Mouse (Mus musculus) MEL (cell line): ENCODE measurements at regions not wholly inside any gene's neighbourhood (a gene's known extent, or its start where the extent isn't known, plus 50 kb on each side); places are given as distances from the start of the nearest gene placed in this dataset.

Experiments used
- DNase-seq: peaks from one replicate; pipeline ENCODE4 v3.0.0; 2011; ENCODE audit warnings: low read depth, low spot score
- H3K27ac ChIP-seq: 2 replicates; pipeline ENCODE4 v1.5.1; 2012; ENCODE audit warnings: low read depth, mild to moderate bottlenecking, control low read depth, low read length, moderate library complexity; ENCODE audit not compliant: control insufficient read depth
- H3K27me3 ChIP-seq, 2 experiments: fragments of 150-350 bp in 1 of 2; sonication (generic) in 1 of 2; 2 replicates each; pipeline ENCODE4 v1.6.1; 2012; ENCODE audit warnings: low read length in 2 of 2, mild to moderate bottlenecking in 2 of 2, improper control_type of control experiment in 1 of 2, moderate library complexity in 1 of 2; ENCODE audit not compliant: insufficient read depth in 2 of 2, control insufficient read depth in 1 of 2
- H3K36me3 ChIP-seq, 2 experiments: 2 replicates each; pipeline ENCODE4 v1.6.1; 2012 to 2014; ENCODE audit warnings: low read length in 2 of 2, improper control_type of control experiment in 1 of 2, inconsistent platforms in 1 of 2, mild to moderate bottlenecking in 1 of 2; ENCODE audit not compliant: insufficient read depth in 2 of 2, control insufficient read depth in 1 of 2
- H3K4me1 ChIP-seq, 2 experiments: fragments of 150-350 bp in 1 of 2; sonication (generic) in 1 of 2; 2 replicates each; pipeline ENCODE4 v1.6.1; 2012; ENCODE audit warnings: low read length in 2 of 2, improper control_type of control experiment in 1 of 2, mild to moderate bottlenecking in 1 of 2; ENCODE audit not compliant: insufficient read depth in 2 of 2, control insufficient read depth in 1 of 2
- H3K4me3 ChIP-seq, 2 experiments: fragments of 150-350 bp in 1 of 2; sonication (generic) in 1 of 2; 2 replicates each; pipeline ENCODE4 v1.5.1; 2012; ENCODE audit warnings: low read depth in 2 of 2, low read length in 2 of 2, mild to moderate bottlenecking in 2 of 2, moderate library complexity in 2 of 2, control low read depth in 1 of 2, improper control_type of control experiment in 1 of 2; ENCODE audit not compliant: control insufficient read depth in 1 of 2, insufficient read depth in 1 of 2
- H3K79me2 ChIP-seq: 2 replicates; pipeline ENCODE4 v1.6.1; 2012; ENCODE audit warnings: mild to moderate bottlenecking, low read length, moderate library complexity; ENCODE audit not compliant: control insufficient read depth, poor library complexity, insufficient read depth
- H3K9ac ChIP-seq: 2 replicates; pipeline ENCODE4 v1.6.1; 2012; ENCODE audit warnings: low read depth, mild to moderate bottlenecking, control low read depth, low read length, moderate library complexity; ENCODE audit not compliant: control insufficient read depth, poor library complexity, severe bottlenecking
- H3K9me3 ChIP-seq: fragments of 150-350 bp; sonication (generic); replicated peaks from 2 replicates; pipeline ENCODE4 v1.6.1; 2012; ENCODE audit warnings: mild to moderate bottlenecking, low read length, improper control_type of control experiment, moderate library complexity; ENCODE audit not compliant: insufficient read depth
- BHLHE40 ChIP-seq: IDR thresholded peaks from 2 replicates; pipeline ENCODE4 v1.6.1; 2012; ENCODE audit warnings: low read depth, mild to moderate bottlenecking, inconsistent platforms, low read length, improper control_type of control experiment, borderline replicate concordance
- CHD1 ChIP-seq: IDR thresholded peaks from 2 replicates; pipeline ENCODE4 v1.6.1; 2012; ENCODE audit warnings: low read depth, mild to moderate bottlenecking, inconsistent platforms, low read length, improper control_type of control experiment
- CHD2 ChIP-seq: IDR thresholded peaks from 2 replicates; pipeline ENCODE4 v1.6.1; 2011; ENCODE audit warnings: low read length, improper control_type of control experiment
- EP300 ChIP-seq, 2 experiments: IDR thresholded peaks; 2 replicates each; pipeline ENCODE4 v1.6.1; 2011; ENCODE audit warnings: improper control_type of control experiment in 2 of 2, low read length in 2 of 2, low read depth in 1 of 2, mild to moderate bottlenecking in 1 of 2
- ETS1 ChIP-seq: IDR thresholded peaks from 2 replicates; pipeline ENCODE4 v1.6.1; 2012; ENCODE audit warnings: low read depth, mild to moderate bottlenecking, inconsistent platforms, low read length, improper control_type of control experiment, moderate library complexity
- GABPA ChIP-seq: IDR thresholded peaks from 2 replicates; pipeline ENCODE4 v1.6.1; 2012; ENCODE audit warnings: low read depth, mild to moderate bottlenecking, inconsistent platforms, low read length, improper control_type of control experiment, moderate library complexity
- GATA1 ChIP-seq: IDR thresholded peaks from 2 replicates; pipeline ENCODE4 v1.6.1; 2011; ENCODE audit warnings: low read depth, low read length, improper control_type of control experiment
- JUND ChIP-seq: IDR thresholded peaks from 2 replicates; pipeline ENCODE4 v1.6.1; 2011; ENCODE audit warnings: low read depth, mild to moderate bottlenecking, improper control_type of control experiment, low read length
- KAT2A ChIP-seq: conservative IDR thresholded peaks from 2 replicates; pipeline ENCODE4 v1.6.1; 2012; ENCODE audit warnings: low read depth, low read length, improper control_type of control experiment, inconsistent platforms
- MAFK ChIP-seq: IDR thresholded peaks from 2 replicates; pipeline ENCODE4 v1.6.1; 2011; ENCODE audit warnings: low read depth, mild to moderate bottlenecking, low read length, improper control_type of control experiment, borderline replicate concordance
- MAZ ChIP-seq: IDR thresholded peaks from 2 replicates; pipeline ENCODE4 v1.6.1; 2012; ENCODE audit warnings: low read depth, mild to moderate bottlenecking, inconsistent platforms, low read length, improper control_type of control experiment
- MYB ChIP-seq: IDR thresholded peaks from 2 replicates; pipeline ENCODE4 v1.6.1; 2011; ENCODE audit warnings: mild to moderate bottlenecking, low read depth, low read length, improper control_type of control experiment
- NELFE ChIP-seq: IDR thresholded peaks from 2 replicates; pipeline ENCODE4 v1.6.1; 2011; ENCODE audit warnings: low read depth, low read length, improper control_type of control experiment
- POLR2A ChIP-seq, 2 experiments: IDR thresholded peaks; 2 replicates each; pipeline ENCODE4 v1.6.1; 2011 to 2012; ENCODE audit warnings: low read length in 2 of 2, mild to moderate bottlenecking in 2 of 2, control low read depth in 1 of 2, improper control_type of control experiment in 1 of 2, low read depth in 1 of 2, moderate library complexity in 1 of 2; ENCODE audit not compliant: control insufficient read depth in 1 of 2, insufficient read depth in 1 of 2, poor library complexity in 1 of 2
- POLR2AphosphoS2 ChIP-seq: IDR thresholded peaks from 2 replicates; pipeline ENCODE4 v1.6.1; 2011; ENCODE audit warnings: low read length, improper control_type of control experiment
- POLR2AphosphoS5 ChIP-seq: IDR thresholded peaks from 2 replicates; pipeline ENCODE4 v1.6.1; 2012; ENCODE audit warnings: low read depth, borderline replicate concordance, mild to moderate bottlenecking, inconsistent platforms, low read length, moderate library complexity, mixed read lengths
- SIN3A ChIP-seq: IDR thresholded peaks from 2 replicates; pipeline ENCODE4 v1.6.1; 2012; ENCODE audit warnings: low read length, improper control_type of control experiment, inconsistent platforms
- TAL1 ChIP-seq: IDR thresholded peaks from 2 replicates; pipeline ENCODE4 v1.6.1; 2012; ENCODE audit warnings: mild to moderate bottlenecking, inconsistent platforms, low read length, moderate library complexity, mixed read lengths
- TBP ChIP-seq: IDR thresholded peaks from 2 replicates; pipeline ENCODE4 v1.8.0; 2011; ENCODE audit warnings: low read depth, low read length, improper control_type of control experiment
- UBTF ChIP-seq: IDR thresholded peaks from 2 replicates; pipeline ENCODE4 v1.6.1; 2012; ENCODE audit warnings: low read depth, mild to moderate bottlenecking, inconsistent platforms, low read length, improper control_type of control experiment, moderate library complexity, borderline replicate concordance; ENCODE audit not compliant: insufficient read depth
- USF1 ChIP-seq: IDR thresholded peaks from 2 replicates; pipeline ENCODE4 v1.6.1; 2014; ENCODE audit warnings: low read depth, mild to moderate bottlenecking, inconsistent platforms, low read length, improper control_type of control experiment, moderate library complexity
- USF2 ChIP-seq, 2 experiments: IDR thresholded peaks; 2 replicates each; pipeline ENCODE4 v1.6.1; 2011 to 2012; ENCODE audit warnings: improper control_type of control experiment in 2 of 2, low read length in 2 of 2, borderline replicate concordance in 1 of 2, inconsistent platforms in 1 of 2, low read depth in 1 of 2, mild to moderate bottlenecking in 1 of 2; ENCODE audit not compliant: insufficient read depth in 1 of 2
- ZC3H11A ChIP-seq: IDR thresholded peaks from 2 replicates; pipeline ENCODE4 v1.6.1; 2012; ENCODE audit warnings: low read depth, mild to moderate bottlenecking, inconsistent platforms, low read length, improper control_type of control experiment
- ZKSCAN1 ChIP-seq: IDR thresholded peaks from 2 replicates; pipeline ENCODE4 v1.6.1; 2012; ENCODE audit warnings: low read depth, mild to moderate bottlenecking, inconsistent platforms, low read length, improper control_type of control experiment, moderate library complexity
- ZNF384 ChIP-seq: IDR thresholded peaks from 2 replicates; pipeline ENCODE4 v1.6.1; 2012; ENCODE audit warnings: low read depth, mild to moderate bottlenecking, inconsistent platforms, low read length, improper control_type of control experiment

GRCm38 (mm10) chr2:137704565-137704947 is 551.8 kb upstream of the Btbd3 start:
- Histone ChIP-seq H3K79me2 (no peaks in the 10 kb centered on the region), H3K4me1 (no peaks in the 10 kb centered on the region), H3K36me3 (no peaks in the 10 kb centered on the region), H3K9ac (no peak overlapping the region), H3K9me3 (no peaks in the 10 kb centered on the region), H3K4me3 (no peak overlapping the region), H3K27ac (no peak overlapping the region), H3K27me3 (no peaks in the 10 kb centered on the region)
- TF ChIP-seq ZNF384 (no peak), EP300 (IDR thresholded peaks at IDR 0.05; ENCODE audit: low read depth in 1 of 2, low read length in 2 of 2) (no peak), TBP (no peak), TAL1 (no peak), USF2 (IDR thresholded peaks at IDR 0.05; ENCODE audit: borderline replicate concordance in 1 of 2, insufficient read depth in 1 of 2, low read depth in 1 of 2, low read length in 2 of 2) (no peak), MAZ (no peak), ZKSCAN1 (no peak), CHD2 (no peak), CHD1 (no peak), ETS1 (no peak), POLR2AphosphoS5 (no peak), NELFE (no peak), BHLHE40 (no peak), SIN3A (no peak), GATA1 (no peak), POLR2A (IDR thresholded peaks at IDR 0.05; ENCODE audit: control insufficient read depth in 1 of 2, insufficient read depth in 1 of 2, low read depth in 1 of 2, low read length in 2 of 2, poor library complexity in 1 of 2) (no peak), USF1 (no peak), KAT2A (no peak), GABPA (no peak)
- DNase-seq = no peak

GRCm38 (mm10) chr2:137704051-137704450 is 552.3 kb upstream of the Btbd3 start:
- no peaks in the 10 kb centered on the region for H3K36me3 ChIP-seq
- H3K27ac ChIP-seq = no peak overlapping the region
- no peaks in the 10 kb centered on the region for H3K27me3 ChIP-seq
- H3K4me3 ChIP-seq = no peak overlapping the region
- no peak for DNase-seq
- no peaks in the 10 kb centered on the region for H3K9me3 ChIP-seq
- no peaks in the 10 kb centered on the region for H3K4me1 ChIP-seq
- no peak overlapping the region for H3K9ac ChIP-seq
- no peaks in the 10 kb centered on the region for H3K79me2 ChIP-seq
- TF ChIP-seq ZC3H11A (no peak), BHLHE40 (no peak), JUND (no peak), ETS1 (no peak), POLR2AphosphoS5 (no peak), GATA1 (no peak), USF2 (IDR thresholded peaks at IDR 0.05; ENCODE audit: borderline replicate concordance in 1 of 2, insufficient read depth in 1 of 2, low read depth in 1 of 2, low read length in 2 of 2) (no peak), MAFK (no peak), CHD1 (no peak), ZNF384 (no peak), USF1 (no peak), CHD2 (no peak), MYB (no peak), TAL1 (no peak), POLR2AphosphoS2 (no peak), UBTF (no peak)
